Mouse (Mus musculus) intestine, postnatal 0 days (tissue): Measurements from ENCODE around the gene Nlk. TPM values are rescaled to one million over a fixed set of nuclear protein-coding genes. Genes with fewer than 3 reads are reported as not detected.
"Not testable (repeated sequence)": the region's sequence is repeated elsewhere in the genome, so short reads cannot be mapped to it uniquely, and the experiment has no call there.

ENCODE experiments used
- ATAC-seq: fragments of 200-750 bp; cut with Nextera tagmentation; 2 replicates; pipeline ENCODE4 v1.8.0; 2017; ENCODE audit warnings: mild to moderate bottlenecking, moderate TSS enrichment, moderate library complexity
- H3K27ac ChIP-seq: fragments of 300-500 bp; sonication (generic); 2 replicates; pipeline ENCODE4 v1.5.1; 2014; ENCODE audit warnings: mild to moderate bottlenecking, low read depth, low read length, moderate library complexity
- H3K27me3 ChIP-seq: fragments of 300-500 bp; sonication (generic); replicated peaks from 2 replicates; pipeline ENCODE4 v1.6.1; 2014; ENCODE audit warnings: low read length, mixed read lengths; ENCODE audit not compliant: control insufficient read depth, insufficient read depth
- H3K36me3 ChIP-seq: fragments of 300-500 bp; sonication (generic); 2 replicates; pipeline ENCODE4 v1.6.1; 2014; ENCODE audit warnings: mild to moderate bottlenecking, moderate library complexity; ENCODE audit not compliant: control insufficient read depth, insufficient read depth
- H3K4me1 ChIP-seq: fragments of 300-500 bp; sonication (generic); replicated peaks from 2 replicates; pipeline ENCODE4 v1.6.1; 2014; ENCODE audit warnings: antibody characterized with exemption, low read length, mixed read lengths; ENCODE audit not compliant: control insufficient read depth, insufficient read depth
- H3K4me2 ChIP-seq: fragments of 300-500 bp; sonication (generic); replicated peaks from 2 replicates; pipeline ENCODE4 v1.6.1; 2014; ENCODE audit warnings: low read depth, mild to moderate bottlenecking, moderate library complexity
- H3K4me3 ChIP-seq: fragments of 300-500 bp; sonication (generic); 2 replicates; pipeline ENCODE4 v1.5.1; 2014; ENCODE audit warnings: low read depth, low read length
- H3K9ac ChIP-seq: fragments of 300-500 bp; sonication (generic); 2 replicates; pipeline ENCODE4 v1.6.1; 2014; ENCODE audit warnings: mild to moderate bottlenecking, low read depth, low read length
- H3K9me3 ChIP-seq: fragments of 300-500 bp; sonication (generic); 2 replicates; pipeline ENCODE4 v1.6.1; 2016; ENCODE audit warnings: mixed run types; ENCODE audit not compliant: control insufficient read depth
- CTCF ChIP-seq: sonication (generic); IDR thresholded peaks from 2 replicates; pipeline ENCODE4 v1.5.1; 2016; ENCODE audit warnings: low read depth, mild to moderate bottlenecking, control low read depth, antibody characterized with exemption, moderate library complexity
- WGBS: fragments of 180-500 bp; shearing (Covaris S2); extraction: QIAGEN DNeasy Blood & Tissue Kit; methylation state at CpG from one replicate; pipeline ENCODE4 v1.1.7; 2014; 5-methylcytosine and 5-hydroxymethylcytosine counted together
- polyA plus RNA-seq: library from polyadenylated mRNA; unstranded; fragments of >200 nt; fragmentation: Nextera tagmentation; extraction: Ambion mirVana; gene quantifications from 2 replicates; pipeline ENCODE4 v1.2.1, GENCODE M21; 2015

Nlk gene
- polyA plus RNA-seq, 1 experiment from 2014 or later, result 14.2 TPM

GRCm38 (mm10) chr11:78544449-78545111, 152.6 kb downstream of the Nlk start:
- Histone ChIP-seq H3K4me1 (no peaks in the 10 kb centered on the region), H3K4me2 (no peak overlapping the region), H3K9me3 (no peaks in the 10 kb centered on the region), H3K27me3 (no peaks in the 10 kb centered on the region), H3K4me3 (no peak overlapping the region), H3K9ac (no peak overlapping the region), H3K36me3 (peaks cover 32% of the 10 kb centered on the region), H3K27ac (no peak overlapping the region)
- TF ChIP-seq CTCF, result peak; percentile 45
- 92% methylated on average over 7 of the region's 7 CpGs for WGBS
- ATAC-seq, result no peak

GRCm38 (mm10) chr11:78540358-78540757, 156.8 kb downstream of the Nlk start:
- Histone ChIP-seq H3K36me3 (peaks cover 38% of the 10 kb centered on the region), H3K27me3 (no peaks in the 10 kb centered on the region), H3K4me2 (no peak overlapping the region), H3K4me3 (no peak overlapping the region), H3K4me1 (peaks cover 4% of the 10 kb centered on the region), H3K9ac (no peak overlapping the region), H3K27ac (no peak overlapping the region), H3K9me3 (no peaks in the 10 kb centered on the region)
- WGBS, result 87% methylated on average over 3 of the region's 3 CpGs
- no peak for TF ChIP-seq CTCF
- ATAC-seq, result no peak

GRCm38 (mm10) chr11:78536690-78537084, 160.5 kb downstream of the Nlk start:
- peak overlapping the region; percentile 97 for H3K27ac ChIP-seq
- 1% methylated on average over 14 of the region's 14 CpGs for WGBS
- H3K27me3 ChIP-seq, result no peaks in the 10 kb centered on the region
- ATAC-seq, result 0 out of 2 replicates have a peak, but pooled peaks have one; percentile 0
- no peaks in the 10 kb centered on the region for H3K9me3 ChIP-seq
- peak overlapping the region; percentile 87 for H3K9ac ChIP-seq
- H3K36me3 ChIP-seq, result peaks cover 32% of the 10 kb centered on the region
- peaks cover 12% of the 10 kb centered on the region for H3K4me1 ChIP-seq
- peak overlapping the region; percentile 83 for H3K4me2 ChIP-seq
- peak overlapping the region; percentile 85 for H3K4me3 ChIP-seq
- TF ChIP-seq CTCF, result no peak

GRCm38 (mm10) chr11:78536080-78536689, 161.0 kb downstream of the Nlk start, which contains the start of the genes Tnfaip1 and Ift20:
Tnfaip1 (minus strand) TSS chr11:78536332.
Ift20 (plus strand) TSS chr11:78536361.
- under 1% methylated on average over 52 of the region's 52 CpGs for WGBS
- ATAC-seq, result peak; percentile 93
- no peaks in the 10 kb centered on the region for H3K9me3 ChIP-seq

GRCm38 (mm10) chr11:78535376-78536079, 161.6 kb downstream of the Nlk start:
- WGBS, result under 1% methylated on average over 23 of the region's 23 CpGs
- Histone ChIP-seq H3K4me3 (peak overlapping the region; percentile 85), H3K9ac (peak overlapping the region; percentile 64), H3K4me2 (peak overlapping the region; percentile 75), H3K27me3 (no peaks in the 10 kb centered on the region), H3K36me3 (peaks cover 31% of the 10 kb centered on the region), H3K27ac (peak overlapping the region; percentile 97), H3K9me3 (no peaks in the 10 kb centered on the region), H3K4me1 (peaks cover 12% of the 10 kb centered on the region)
- no peak for TF ChIP-seq CTCF
- ATAC-seq, result peak; percentile 46

More at GRCm38 (mm10) chr11:78536080-78536689, 161.0 kb downstream of the Nlk start, which contains the start of the genes Tnfaip1 and Ift20:
- Histone ChIP-seq H3K36me3 (peaks cover 34% of the 10 kb centered on the region), H3K4me2 (peak within 1 kb of the TSS; percentile 83), H3K27me3 (no peaks in the 10 kb centered on the region), H3K27ac (peak within 1 kb of the TSS; percentile 97), H3K9ac (peak within 1 kb of the TSS; percentile 87), H3K4me3 (peak within 1 kb of the TSS; percentile 85), H3K4me1 (peaks cover 12% of the 10 kb centered on the region)
- TF ChIP-seq CTCF, result no peak

GRCm38 (mm10) chr11:78534516-78534915, 162.7 kb downstream of the Nlk start:
- Histone ChIP-seq H3K9me3 (no peaks in the 10 kb centered on the region), H3K36me3 (peaks cover 30% of the 10 kb centered on the region), H3K4me1 (peaks cover 12% of the 10 kb centered on the region), H3K9ac (0 out of 2 replicates have a peak overlapping the region, but pooled peaks have one; percentile 64), H3K27ac (0 out of 2 replicates have a peak overlapping the region, but pooled peaks have one; percentile 97), H3K27me3 (no peaks in the 10 kb centered on the region), H3K4me3 (peak overlapping the region; percentile 85), H3K4me2 (peak overlapping the region; percentile 75)
- ATAC-seq, result no peak
- peak; percentile 46 for TF ChIP-seq CTCF
- 79% methylated on average over 4 of the region's 4 CpGs for WGBS

GRCm38 (mm10) chr11:78531515-78531914, 165.7 kb downstream of the Nlk start:
- not testable (repeated sequence) for H3K4me3 ChIP-seq, ATAC-seq, H3K9ac ChIP-seq, H3K9me3 ChIP-seq, H3K4me1 ChIP-seq, H3K27me3 ChIP-seq, H3K4me2 ChIP-seq, H3K27ac ChIP-seq
- H3K36me3 ChIP-seq, result peaks cover 45% of the 10 kb centered on the region
- WGBS, result 86% methylated on average over 10 of the region's 10 CpGs
